Mouse (Mus musculus) thymus, postnatal 10 days (tissue): ENCODE measurements around the gene Fbxw5.
A peak's percentile ranks its signal among the peaks of the same experiment; 100 is the strongest.

Experiments used
- DNase-seq, 2 experiments: peaks; one replicate each; pipeline ENCODE4 v3.0.0; 2021; ENCODE audit warnings: low spot score in 2 of 2

The Fbxw5 gene

DNA sequence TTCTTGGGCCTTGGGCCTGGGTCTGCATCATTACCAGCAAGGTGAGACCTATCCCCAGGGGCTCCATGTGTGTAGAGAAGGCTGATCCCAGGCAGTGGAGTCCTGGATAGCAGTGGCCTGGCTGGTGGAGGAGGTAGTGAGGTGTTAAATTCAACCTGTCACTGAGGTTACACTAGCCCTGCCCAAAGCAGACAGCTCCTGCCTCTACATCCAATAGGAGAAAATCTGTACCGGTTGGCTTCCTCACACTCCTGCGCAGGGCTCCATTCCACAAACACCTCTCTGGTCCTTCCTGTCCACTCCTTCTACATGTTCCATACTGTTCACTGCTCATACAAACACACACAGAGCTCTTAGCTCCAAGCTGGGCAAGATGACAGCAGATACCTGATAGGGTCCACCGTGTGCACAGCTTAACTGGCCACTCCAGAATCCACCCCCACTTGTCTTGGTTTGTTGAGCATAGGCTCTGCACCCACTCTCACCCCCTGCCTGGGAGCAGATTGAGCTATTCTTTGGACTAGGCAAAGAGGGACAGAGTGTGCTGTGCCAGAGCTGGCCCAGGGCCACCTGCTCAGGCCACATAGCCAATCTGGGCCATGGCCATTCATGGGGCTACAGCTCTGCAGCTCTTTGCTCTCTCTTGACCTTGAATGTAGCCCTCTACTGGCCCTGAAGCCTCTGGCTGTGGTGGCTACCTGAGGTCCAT lies 22.4 kb upstream of the Fbxw5 start:
- DNase-seq, result no peak

- DNase-seq, result no peak
Measured at GRCm38 (mm10) chr2:25479551-25480311, 20.8 kb upstream of the Fbxw5 start.

DNA sequence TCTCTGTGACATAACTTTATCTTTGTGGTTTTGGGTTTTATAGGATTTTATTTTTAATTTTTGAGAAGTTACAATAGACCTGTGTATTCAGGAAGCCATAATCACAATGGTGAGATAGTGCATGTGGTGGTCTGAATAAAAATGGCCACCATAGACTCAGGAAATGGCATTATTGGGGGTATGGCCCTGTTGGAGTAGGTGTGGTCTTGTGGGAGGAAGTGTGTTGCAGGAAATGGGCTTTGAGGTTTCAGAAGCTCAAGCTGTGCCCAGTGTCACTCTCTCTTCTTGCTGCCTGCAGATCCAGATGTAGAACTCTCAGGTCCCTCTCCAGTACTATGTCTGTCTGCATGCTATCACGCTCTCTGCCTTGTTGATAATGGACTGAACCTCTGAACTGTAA lies 20.0 kb upstream of the Fbxw5 start:
- no peak for DNase-seq

- DNase-seq, result peak; percentile 42 to 70
Measured at GRCm38 (mm10) chr2:25482969-25483368, 17.6 kb upstream of the Fbxw5 start.

DNA sequence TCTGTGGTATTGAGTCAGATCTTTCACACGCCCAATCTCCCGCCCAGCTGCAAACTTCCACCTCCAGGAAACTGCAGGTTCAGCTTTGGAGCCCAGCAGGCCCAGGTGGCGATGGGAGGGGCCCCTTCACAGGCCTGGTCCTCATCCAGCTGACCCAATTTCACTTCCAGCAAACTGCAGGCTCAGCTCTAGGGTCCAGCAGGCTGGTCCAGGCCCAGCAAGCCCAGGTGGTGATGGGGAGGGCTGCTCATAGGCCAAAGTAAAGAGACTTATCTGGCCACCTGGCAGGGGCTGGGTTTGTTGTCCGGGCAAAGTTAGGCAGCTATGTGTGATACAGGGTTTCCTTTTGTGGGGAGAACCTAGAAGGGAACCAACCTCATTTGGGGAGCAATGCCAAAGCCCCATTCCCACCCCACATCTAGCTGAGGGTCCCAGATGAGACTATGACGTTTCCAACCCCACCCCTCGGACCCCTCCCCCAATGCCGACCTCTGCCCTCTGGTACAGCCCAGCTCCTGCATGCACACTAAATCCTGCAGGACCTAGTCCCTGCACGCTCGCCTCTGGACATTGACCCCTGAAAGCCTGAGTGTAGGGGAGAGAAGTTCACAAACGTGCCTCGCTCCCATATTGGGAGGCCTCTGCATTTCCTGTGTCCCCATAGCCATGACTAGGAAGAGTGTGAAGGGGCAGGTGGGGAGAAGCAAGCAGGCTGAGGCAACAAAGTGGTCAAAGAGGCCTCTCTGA lies 15.5 kb upstream of the Fbxw5 start:
- peak; percentile 44 to 49 for DNase-seq

DNA sequence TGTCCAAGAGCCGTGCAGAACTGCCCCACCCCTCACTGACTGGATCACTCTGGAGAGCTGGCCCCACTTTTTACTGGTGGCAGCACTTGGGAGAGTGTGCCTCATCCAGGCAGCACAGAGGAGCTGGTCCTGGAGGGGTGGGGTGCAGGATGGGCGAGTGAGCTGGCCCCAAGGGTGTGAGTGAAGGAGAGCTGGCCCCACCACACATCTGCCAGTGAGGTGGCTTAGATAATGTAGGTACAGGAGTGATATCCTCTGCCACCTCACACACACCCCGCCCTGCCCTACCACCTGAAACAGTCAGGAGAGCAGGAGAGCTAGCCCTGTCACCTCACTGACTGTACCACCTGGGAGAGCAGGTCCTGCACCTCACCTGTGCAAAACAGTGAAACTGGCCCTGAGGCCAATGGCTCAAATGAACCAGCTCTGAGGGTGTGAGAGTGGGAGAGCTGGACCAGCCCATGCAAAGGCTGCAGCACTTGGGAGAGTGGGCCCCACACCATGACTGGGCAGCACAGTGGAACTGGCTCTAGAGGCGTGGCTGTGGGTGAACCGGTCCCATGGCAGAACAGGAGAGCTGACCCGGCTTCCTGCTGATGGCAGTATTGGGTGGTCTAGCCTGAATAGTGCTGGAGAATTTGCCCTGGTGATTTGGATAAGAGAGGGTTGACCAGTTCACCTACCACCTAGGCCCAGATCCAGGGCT lies 12.4 kb upstream of the Fbxw5 start:
- no peak for DNase-seq

GRCm38 (mm10) chr2:25488671-25489068 lies 11.9 kb upstream of the Fbxw5 start:
- no peak for DNase-seq

DNA sequence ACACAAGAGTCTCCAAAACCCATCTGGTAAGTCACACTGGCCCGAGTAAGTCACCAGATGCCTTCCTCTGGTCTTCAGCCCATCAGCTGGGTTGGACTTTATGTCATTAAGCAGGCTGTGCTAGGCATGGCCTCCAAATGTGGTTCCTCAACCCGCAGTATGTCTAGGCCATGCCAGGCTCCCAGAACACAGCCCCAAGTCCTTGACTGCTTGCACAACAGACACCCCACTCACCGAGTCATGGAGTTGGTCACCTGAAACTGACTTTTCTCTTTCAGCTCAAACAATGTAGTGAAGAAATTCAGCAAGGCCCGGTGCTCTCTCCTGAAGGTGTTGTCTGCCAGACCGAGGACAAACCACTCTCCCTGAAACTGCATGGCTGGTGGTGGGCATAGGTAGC lies 7.6 kb upstream of the Fbxw5 start:
- no peak for DNase-seq

- no peak for DNase-seq
Measured at GRCm38 (mm10) chr2:25493476-25493961, 7.0 kb upstream of the Fbxw5 start, which contains the start of gene Lcn12. TSS of gene Lcn12 (minus strand) at chr2:25493911.

GRCm38 (mm10) chr2:25496462-25496861 lies 4.1 kb upstream of the Fbxw5 start:
- no peak for DNase-seq

GRCm38 (mm10) chr2:25497846-25498575 lies 2.5 kb upstream of the Fbxw5 start:
- DNase-seq, result no peak

DNA sequence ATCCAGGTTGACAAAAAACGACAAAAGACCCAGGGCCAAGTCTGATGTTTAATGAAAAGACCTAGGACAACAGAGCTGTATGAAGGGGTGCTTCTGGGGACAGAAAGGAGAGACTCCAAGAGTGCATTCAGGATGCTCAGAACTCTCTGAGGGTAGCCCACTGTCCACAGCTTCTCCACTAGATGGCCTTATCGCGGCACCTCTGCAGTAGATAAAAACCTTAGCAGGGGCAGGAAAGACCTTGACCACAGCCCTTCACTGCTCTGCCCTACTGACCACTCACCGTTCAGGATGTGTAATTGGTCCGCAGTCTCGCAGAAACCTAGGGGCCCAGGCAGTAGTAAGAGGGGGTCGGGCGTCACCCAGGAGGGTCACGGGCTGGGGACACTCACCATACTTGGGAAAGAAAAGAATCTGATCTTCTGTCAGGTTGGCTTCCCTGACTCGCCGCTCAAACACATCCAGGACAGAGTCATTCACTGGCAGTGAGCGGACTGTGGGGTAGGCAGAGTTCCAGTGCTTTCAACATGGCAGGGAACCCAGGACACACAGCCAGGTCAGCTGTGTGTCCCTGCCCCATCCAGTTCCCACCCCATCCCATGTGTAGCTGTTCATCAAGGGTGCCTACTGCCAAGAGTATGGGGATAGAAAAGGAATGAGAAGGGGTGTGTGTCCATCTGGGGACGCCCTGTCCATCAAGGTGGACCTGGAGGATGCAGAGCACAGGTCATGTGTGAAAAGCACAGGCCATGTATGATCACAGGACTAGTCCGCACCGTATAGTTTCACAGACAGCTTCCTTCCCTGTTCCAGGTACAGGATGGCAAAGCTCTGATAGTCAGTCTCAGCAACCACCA lies 1.7 kb upstream of the Fbxw5 start:
- DNase-seq, result no peak

DNA sequence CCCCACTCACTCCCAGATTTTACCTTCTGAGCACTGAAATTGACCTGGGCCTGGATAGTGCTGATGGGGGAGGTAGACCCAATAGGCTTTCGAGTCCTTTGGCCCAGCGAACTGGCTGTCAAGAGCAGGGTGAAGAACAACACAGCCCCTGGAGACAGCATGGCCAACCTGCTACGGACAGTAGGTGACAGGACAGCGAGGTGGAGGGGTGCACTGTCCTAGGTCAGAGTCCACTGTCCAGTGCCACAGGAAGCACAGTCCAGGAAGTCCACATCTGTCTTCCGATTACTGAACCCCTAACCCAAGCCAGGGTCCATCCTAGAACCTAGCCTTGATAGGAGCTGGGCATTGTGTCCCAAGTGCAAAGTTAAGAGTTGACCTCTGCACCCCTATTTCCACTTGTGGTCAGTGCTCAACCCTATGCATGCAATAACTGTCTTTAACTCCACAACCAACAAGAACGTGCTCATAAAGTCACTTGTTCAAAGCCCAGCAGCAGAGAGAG lies 427 bp upstream of the Fbxw5 start:
- no peak for DNase-seq

GRCm38 (mm10) chr2:25501593-25502486 lies 1.3 kb downstream of the Fbxw5 start, which contains the start of gene C8g:
TSS of gene C8g (minus strand) at chr2:25501719.
- no peak for DNase-seq

GRCm38 (mm10) chr2:25502726-25503125 lies 2.2 kb downstream of the Fbxw5 start:
- DNase-seq, result no peak

DNA sequence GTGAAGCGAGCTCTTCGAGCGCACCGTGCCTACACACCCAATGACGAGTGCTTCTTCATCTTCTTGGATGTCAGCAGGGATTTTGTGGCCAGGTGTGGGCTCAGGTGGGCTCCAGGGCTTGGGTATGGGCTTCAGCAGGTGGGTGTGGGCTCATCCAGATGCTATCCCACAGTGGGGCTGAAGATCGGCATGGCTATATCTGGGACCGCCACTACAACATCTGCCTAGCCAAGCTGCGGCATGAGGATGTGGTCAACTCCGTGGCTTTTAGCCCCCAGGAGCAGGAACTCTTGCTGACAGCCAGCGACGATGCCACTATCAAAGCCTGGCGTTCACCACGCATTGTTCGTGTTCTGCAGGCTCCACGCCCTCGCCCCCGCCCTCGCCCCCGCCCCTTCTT lies 4.0 kb downstream of the Fbxw5 start:
- no peak for DNase-seq

- no peak for DNase-seq
Measured at GRCm38 (mm10) chr2:25505000-25505399, 4.5 kb downstream of the Fbxw5 start.

DNA sequence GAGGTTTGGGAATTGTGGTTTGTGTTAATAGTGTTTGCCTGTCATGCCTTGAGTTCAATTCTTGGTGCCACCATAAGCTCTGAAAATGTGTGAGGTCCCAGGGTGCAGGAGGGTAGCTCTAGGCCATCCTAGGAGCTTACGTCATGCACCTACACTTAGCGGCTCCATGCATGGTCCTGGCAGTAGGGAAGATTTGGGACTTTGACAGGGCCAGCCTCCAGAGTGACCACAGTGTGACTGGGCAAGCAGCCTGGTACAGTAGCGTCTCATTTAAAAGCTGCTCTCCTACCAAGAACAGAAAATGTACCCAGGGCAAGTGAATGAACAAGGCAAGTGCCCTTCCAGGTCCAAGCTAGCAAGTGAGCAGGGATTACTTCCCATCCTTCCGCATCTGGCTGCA lies 5.3 kb downstream of the Fbxw5 start:
- no peak for DNase-seq

GRCm38 (mm10) chr2:25506964-25507363 lies 6.4 kb downstream of the Fbxw5 start:
- peak; percentile 63 to 68 for DNase-seq
